Mouse (Mus musculus) liver, embryonic 14.5 days (tissue): ENCODE data around the gene Inpp5a.

Experiments used
- CTCF ChIP-seq: IDR thresholded peaks from 2 replicates; pipeline ENCODE4 v1.5.1; 2016; ENCODE audit warnings: antibody characterized with exemption, low read depth, control low read depth
- EP300 ChIP-seq: IDR thresholded peaks from 2 replicates; pipeline ENCODE4 v1.6.1; 2016; ENCODE audit warnings: antibody characterized with exemption, low read depth

- TF ChIP-seq CTCF (no peak), EP300 (no peak)
Measured at GRCm38 (mm10) chr7:139380225-139380624, 8.7 kb upstream of the Inpp5a start.
